9 mouse cellular contexts compared by ENCODE assay signal in the genomic region with DNA sequence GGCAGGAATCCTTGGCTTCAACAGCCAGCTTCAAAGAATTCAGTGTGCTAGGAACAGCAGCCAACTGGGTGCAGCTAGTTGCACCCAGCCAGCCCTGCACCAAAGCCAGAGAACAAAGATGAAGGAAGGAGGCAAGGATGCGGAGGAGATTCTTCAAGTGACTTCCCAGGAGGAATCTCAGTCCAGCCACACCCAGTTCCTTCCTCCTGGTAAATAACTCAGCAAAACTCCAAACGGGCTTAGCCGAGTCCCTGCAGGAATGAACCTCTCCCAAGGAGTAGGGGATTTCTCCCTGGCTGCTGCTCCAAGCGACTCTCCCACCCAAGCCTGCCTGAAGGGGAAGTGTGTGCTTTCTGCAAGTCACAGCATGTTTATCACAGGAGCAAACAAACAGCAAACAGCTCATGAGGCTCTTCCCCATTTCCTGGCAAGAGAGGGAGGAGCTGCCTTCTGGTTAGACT.
A peak's percentile ranks its signal among the peaks of the same experiment; 100 is the strongest.
DNase-seq lines count a peak whose midpoint lies in the region; ATAC-seq lines count a peak whose summit lies in the region.
"Had no signal": no experiment of that assay in that cellular context is flagged by ENCODE, and none has a peak within 500 bp of the region (broad histone marks: within the 10 kb centered on the region; RNA-seq: fewer than 3 reads in every experiment).

No protein-coding gene starts in this region.

- WGBS in forebrain, embryonic 14.5 days, result 26% methylated on average over 4 of the region's 4 CpGs
- 45% methylated on average over 4 of the region's 4 CpGs for WGBS in forebrain, embryonic 13.5 days

- no peak overlapping the region for H3K4me2 ChIP-seq in forebrain, embryonic 14.5 days (ENCODE audit: low read length)
- H3K4me2 ChIP-seq in forebrain, embryonic 13.5 days, result no peak overlapping the region

- no peaks in the 10 kb centered on the region for H3K9me3 ChIP-seq in forebrain, embryonic 14.5 days (replicated peaks; ENCODE audit: control insufficient read depth, low read length)
- H3K9me3 ChIP-seq in forebrain, embryonic 13.5 days (replicated peaks), result no peaks in the 10 kb centered on the region

- H3K27me3 ChIP-seq in forebrain, embryonic 14.5 days (replicated peaks; ENCODE audit: control insufficient read depth, insufficient read depth, low read length), result no peaks in the 10 kb centered on the region
- no peaks in the 10 kb centered on the region for H3K27me3 ChIP-seq in forebrain, embryonic 13.5 days

- H3K4me3 ChIP-seq in forebrain, embryonic 14.5 days (ENCODE audit: low read depth, low read length), result no peak overlapping the region
- H3K4me3 ChIP-seq in forebrain, embryonic 13.5 days, result no peak overlapping the region
- H3K4me3 ChIP-seq: myocyte had no signal

- H3K9ac ChIP-seq in forebrain, embryonic 14.5 days (ENCODE audit: low read length), result no peak overlapping the region
- no peak overlapping the region for H3K9ac ChIP-seq in forebrain, embryonic 13.5 days

- DNase-seq in forebrain, embryonic 14.5 days (ENCODE audit: low spot score), result peak; percentile 39
- peak; percentile 49 for DNase-seq in urinary bladder, postnatal 14 days (ENCODE audit: low spot score)
- no peak for DNase-seq in urinary bladder, postnatal 10 days (ENCODE audit: low spot score)
- peak; percentile 28 to 50 for DNase-seq in kidney, postnatal 4 days
- DNase-seq in yolk sac, embryonic 10.5 days (ENCODE audit: low spot score), result peak; percentile 14
- DNase-seq in frontal cortex, postnatal 10 days (ENCODE audit: low spot score in 2 of 2), result no peak
- no peak for DNase-seq in B cell, adult 2 months

- no peaks in the 10 kb centered on the region for H3K4me1 ChIP-seq in forebrain, embryonic 14.5 days (ENCODE audit: control insufficient read depth, insufficient read depth, low read length)
- H3K4me1 ChIP-seq in forebrain, embryonic 13.5 days, result no peaks in the 10 kb centered on the region

- H3K36me3 ChIP-seq in forebrain, embryonic 14.5 days (ENCODE audit: control insufficient read depth, insufficient read depth, low read length), result no peaks in the 10 kb centered on the region
- no peaks in the 10 kb centered on the region for H3K36me3 ChIP-seq in forebrain, embryonic 13.5 days (ENCODE audit: poor library complexity, severe bottlenecking)

- peak overlapping the region; percentile 4; the same call in 1 of the 2 replicates for H3K27ac ChIP-seq in forebrain, embryonic 14.5 days (ENCODE audit: low read depth, low read length)
- H3K27ac ChIP-seq in forebrain, embryonic 13.5 days, result no peak overlapping the region; the same call in 1 of the 2 replicates

- ATAC-seq in forebrain, embryonic 14.5 days, result no peak; the same call in 1 of the 2 replicates
- no peak; the same call in 1 of the 2 replicates for ATAC-seq in forebrain, embryonic 13.5 days

Comparison
In these comparisons a context has a peak if more than half of its experiments do, and no peak if none do; other contexts are left out.
1. DNase-seq: peak in forebrain, embryonic 14.5 days (single experiment), urinary bladder, postnatal 14 days (single experiment), kidney, postnatal 4 days (2 of 2) and yolk sac, embryonic 10.5 days (single experiment); none in urinary bladder, postnatal 10 days (single experiment), frontal cortex, postnatal 10 days (0 of 2) and B cell, adult 2 months (0 of 2).